Mouse (Mus musculus) liver, embryonic 16.5 days (tissue): ENCODE measurements around the gene Clec2i. TPM values are rescaled to one million over a fixed set of nuclear protein-coding genes. Genes with fewer than 3 reads are reported as not detected.
"Not testable (repeated sequence)": the region's sequence is repeated elsewhere in the genome, so short reads cannot be mapped to it uniquely, and the experiment has no call there.

Experiments
- ATAC-seq: fragments of 200-750 bp; cut with Nextera tagmentation; 2 replicates; pipeline ENCODE4 v1.8.0; 2017; ENCODE audit warnings: low read depth, mild to moderate bottlenecking, moderate number of reproducible peaks, moderate library complexity
- H3K27ac ChIP-seq: fragments of 300-500 bp; sonication (generic); 2 replicates; pipeline ENCODE4 v1.5.1; 2014; ENCODE audit warnings: mild to moderate bottlenecking, low read length
- H3K27me3 ChIP-seq: fragments of 300-500 bp; sonication (generic); 2 replicates; pipeline ENCODE4 v1.6.1; 2014; ENCODE audit warnings: low read depth, low read length, mixed read lengths; ENCODE audit not compliant: control insufficient read depth, insufficient read depth
- H3K36me3 ChIP-seq: fragments of 300-500 bp; sonication (generic); 2 replicates; pipeline ENCODE4 v1.6.1; 2014; ENCODE audit warnings: mild to moderate bottlenecking; ENCODE audit not compliant: control insufficient read depth, insufficient read depth
- H3K4me1 ChIP-seq: fragments of 300-500 bp; sonication (generic); 2 replicates; pipeline ENCODE4 v1.6.1; 2014; ENCODE audit warnings: low read depth, low read length, mixed read lengths; ENCODE audit not compliant: control insufficient read depth
- H3K4me2 ChIP-seq: fragments of 300-500 bp; sonication (generic); 2 replicates; pipeline ENCODE4 v1.6.1; 2014; ENCODE audit warnings: low read depth, low read length, mixed read lengths
- H3K4me3 ChIP-seq: fragments of 300-500 bp; sonication (generic); 2 replicates; pipeline ENCODE4 v1.5.1; 2014; ENCODE audit warnings: low read depth, mild to moderate bottlenecking, low read length
- H3K9ac ChIP-seq: fragments of 300-500 bp; sonication (generic); 2 replicates; pipeline ENCODE4 v1.6.1; 2014; ENCODE audit warnings: low read depth, low read length
- H3K9me3 ChIP-seq: fragments of 300-500 bp; sonication (generic); replicated peaks from 2 replicates; pipeline ENCODE4 v1.6.1; 2016; ENCODE audit warnings: low read length; ENCODE audit not compliant: control insufficient read depth
- WGBS: fragments of 180-500 bp; shearing (Covaris S2); extraction: QIAGEN DNeasy Blood & Tissue Kit; methylation state at CpG from one replicate; pipeline ENCODE4 v1.1.7; 2014; ENCODE audit not compliant: insufficient replicate concordance; 5-methylcytosine and 5-hydroxymethylcytosine counted together
- polyA plus RNA-seq: library from polyadenylated mRNA; unstranded; fragments of >200 nt; fragmentation: Nextera tagmentation; extraction: Ambion mirVana; gene quantifications from 2 replicates; pipeline ENCODE4 v1.2.1, GENCODE M21; 2015

The Clec2i gene
- polyA plus RNA-seq, 1 experiment from 2014 or later = 0.21 TPM

DNA sequence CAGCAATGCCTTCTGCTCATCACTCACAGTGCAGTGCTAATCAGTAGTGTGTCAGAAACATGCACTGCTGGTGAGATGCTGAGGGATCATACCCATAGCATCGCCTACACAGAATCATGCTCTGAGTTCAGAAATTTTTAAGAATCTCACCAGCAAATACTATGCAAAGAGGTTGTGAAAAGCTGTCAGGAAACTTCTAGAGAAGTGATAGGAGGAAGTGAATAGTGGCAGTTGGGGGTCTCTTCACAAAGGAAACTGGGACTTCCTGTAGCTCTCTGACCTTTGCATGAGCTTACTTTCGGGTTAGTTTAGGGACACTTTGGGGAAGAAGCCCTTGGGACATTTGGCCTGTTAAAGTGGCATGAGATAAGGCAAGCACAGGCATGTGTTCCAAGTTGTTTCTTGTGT is 3.6 kb downstream of the Clec2i start, which contains the start of gene BC035044:
Gene BC035044, minus strand, starts transcription at position 179 of the 408 bp plus-strand sequence.
- Histone ChIP-seq H3K9ac (no peak within 1 kb of the TSS), H3K36me3 (no peaks in the 10 kb centered on the region), H3K27ac (peak within 1 kb of the TSS; percentile 37), H3K4me1 (no peaks in the 10 kb centered on the region), H3K4me3 (peak within 1 kb of the TSS; percentile 33), H3K27me3 (no peaks in the 10 kb centered on the region), H3K4me2 (no peak within 1 kb of the TSS), H3K9me3 (no peaks in the 10 kb centered on the region)
- 26% methylated on average over 2 of the region's 2 CpGs for WGBS
- 0 out of 2 replicates have a peak, but pooled peaks have one; percentile 16 for ATAC-seq

DNA sequence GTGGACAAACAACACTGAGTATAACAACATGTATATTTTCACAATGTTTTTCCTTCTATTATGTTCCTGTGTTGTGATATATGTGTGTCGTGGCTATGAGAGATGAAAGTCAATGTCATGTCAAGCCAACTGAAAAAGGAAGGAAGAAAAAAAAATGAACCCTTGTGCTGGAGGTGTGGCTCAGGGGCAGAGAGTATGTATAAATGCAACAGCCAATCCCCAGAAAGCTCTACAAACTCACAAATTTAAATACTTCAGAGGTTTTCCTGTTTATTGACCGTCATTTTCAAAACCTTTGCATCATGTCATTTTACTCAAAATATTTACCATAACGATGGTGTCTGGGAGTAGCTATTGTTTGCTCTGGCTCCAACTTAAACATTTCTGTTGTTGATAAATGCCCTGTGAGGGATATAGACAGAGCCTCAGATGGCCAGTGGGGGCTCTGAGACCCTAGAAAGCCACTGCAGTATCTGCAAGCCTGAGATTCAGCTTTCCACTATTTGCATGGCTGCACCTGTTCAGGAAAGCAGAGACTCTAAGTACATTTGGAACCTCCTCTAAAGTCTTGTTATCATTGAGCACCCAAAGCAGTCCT is 8.1 kb downstream of the Clec2i start:
- H3K36me3 ChIP-seq = no peaks in the 10 kb centered on the region
- H3K9ac ChIP-seq = no peak overlapping the region
- 51% methylated on average over 3 of the region's 3 CpGs for WGBS
- no peaks in the 10 kb centered on the region for H3K9me3 ChIP-seq
- no peak overlapping the region for H3K4me2 ChIP-seq
- H3K27me3 ChIP-seq = no peaks in the 10 kb centered on the region
- no peak overlapping the region for H3K4me3 ChIP-seq
- ATAC-seq = no peak
- H3K27ac ChIP-seq = no peak overlapping the region
- no peaks in the 10 kb centered on the region for H3K4me1 ChIP-seq

DNA sequence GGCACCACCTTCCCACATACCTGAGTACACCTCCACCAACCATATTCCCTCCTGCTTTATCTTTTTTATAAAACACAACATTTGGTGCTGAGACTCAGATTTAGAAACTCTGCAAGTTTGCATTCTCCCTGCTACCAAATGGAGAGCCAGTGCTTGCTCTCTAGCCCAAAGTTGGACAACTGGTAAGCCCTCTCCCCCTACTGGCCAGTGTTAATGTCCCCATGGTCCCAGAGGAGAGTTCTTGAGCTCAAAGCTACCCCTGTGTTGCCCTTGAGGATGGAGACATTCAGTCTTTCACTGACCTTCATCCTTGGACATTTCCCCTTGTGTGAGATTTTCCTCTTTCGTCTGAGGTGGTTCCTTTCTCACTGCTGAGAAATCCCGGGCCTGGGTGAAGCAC is 12.7 kb downstream of the Clec2i start:
- no peak for ATAC-seq
- 48% methylated on average over 2 of the region's 2 CpGs for WGBS
- Histone ChIP-seq H3K9me3 (no peaks in the 10 kb centered on the region), H3K27me3 (no peaks in the 10 kb centered on the region), H3K36me3 (no peaks in the 10 kb centered on the region), H3K27ac (no peak overlapping the region), H3K9ac (no peak overlapping the region), H3K4me2 (no peak overlapping the region), H3K4me3 (no peak overlapping the region), H3K4me1 (no peaks in the 10 kb centered on the region)

DNA sequence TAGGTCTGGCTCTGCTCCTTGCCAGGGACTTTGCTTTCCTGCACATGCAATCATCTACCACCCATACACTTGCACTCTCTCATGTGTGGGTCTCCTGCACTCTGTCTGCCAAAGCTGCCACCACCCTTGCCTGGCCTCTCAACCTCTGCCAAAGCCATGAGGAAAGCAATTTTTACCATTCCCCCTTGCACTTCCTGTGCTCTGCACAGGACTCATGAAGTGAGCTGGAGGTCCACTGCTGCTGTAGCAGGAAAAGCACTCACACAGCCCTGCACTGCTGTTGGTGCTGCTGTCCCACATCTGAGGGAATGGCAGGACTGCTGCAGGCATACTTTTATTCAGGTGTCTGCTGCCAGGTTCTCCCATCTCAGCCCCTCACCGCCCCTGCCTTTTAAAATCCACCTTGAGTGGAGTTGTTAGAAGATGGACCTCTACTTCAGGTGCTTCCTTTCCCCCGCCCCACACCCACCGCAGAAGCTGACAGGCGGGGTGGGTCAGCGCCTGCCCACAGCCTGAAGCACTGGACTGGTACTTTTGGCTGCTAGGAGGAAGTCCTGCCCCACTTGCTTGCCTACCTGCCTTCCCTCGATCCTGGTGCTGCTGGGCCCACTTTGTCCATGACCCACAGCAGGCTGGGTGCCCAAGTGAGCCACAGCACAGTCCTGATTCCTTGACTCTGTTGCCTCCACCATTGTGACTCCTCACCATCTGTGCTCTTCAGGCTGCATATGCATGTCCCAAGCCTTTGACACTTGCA is 13.6 kb downstream of the Clec2i start:
- not testable (repeated sequence) for H3K4me2 ChIP-seq, ATAC-seq, H3K27me3 ChIP-seq, H3K4me1 ChIP-seq, H3K4me3 ChIP-seq, H3K36me3 ChIP-seq, H3K9me3 ChIP-seq, H3K27ac ChIP-seq, H3K9ac ChIP-seq
- WGBS = 50% methylated on average over 6 of the region's 6 CpGs

DNA sequence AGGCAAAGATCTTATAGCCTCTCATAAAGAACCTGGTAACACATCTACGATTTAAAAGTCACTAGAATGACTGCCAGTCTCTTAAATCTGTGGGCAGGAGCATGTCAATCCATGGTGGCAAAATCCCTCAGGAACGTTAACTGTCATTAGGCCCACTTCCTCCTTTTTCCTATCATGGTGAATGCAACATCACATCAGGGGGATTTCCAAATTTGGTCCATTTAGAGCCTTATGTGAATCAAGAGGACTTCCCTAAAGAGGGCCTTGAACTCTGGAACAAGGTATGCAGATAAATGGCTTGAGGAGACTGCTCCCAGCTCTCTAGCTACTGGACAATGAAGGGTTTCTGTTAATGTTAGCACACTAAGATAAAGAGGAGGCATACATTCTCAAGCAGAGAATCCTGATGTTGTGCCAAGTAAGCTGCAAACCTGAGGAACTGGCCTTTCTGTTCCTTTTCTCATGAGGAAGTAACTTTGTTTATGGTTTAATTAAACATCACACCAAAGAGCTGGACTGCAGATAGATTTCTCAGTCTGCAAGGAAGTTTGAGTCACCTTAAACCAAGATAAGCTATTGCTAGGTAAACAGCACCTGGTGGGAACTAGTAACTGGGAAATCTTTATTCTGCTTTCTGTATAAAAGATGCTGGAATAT is 26.3 kb downstream of the Clec2i start:
- no peaks in the 10 kb centered on the region for H3K9me3 ChIP-seq
- H3K27me3 ChIP-seq = no peaks in the 10 kb centered on the region
- ATAC-seq = no peak
- H3K36me3 ChIP-seq = no peaks in the 10 kb centered on the region
- 46% methylated on average over 2 of the region's 2 CpGs for WGBS
- H3K4me1 ChIP-seq = no peaks in the 10 kb centered on the region
- no peak overlapping the region for H3K4me2 ChIP-seq
- no peak overlapping the region for H3K9ac ChIP-seq
- H3K4me3 ChIP-seq = no peak overlapping the region
- H3K27ac ChIP-seq = no peak overlapping the region

DNA sequence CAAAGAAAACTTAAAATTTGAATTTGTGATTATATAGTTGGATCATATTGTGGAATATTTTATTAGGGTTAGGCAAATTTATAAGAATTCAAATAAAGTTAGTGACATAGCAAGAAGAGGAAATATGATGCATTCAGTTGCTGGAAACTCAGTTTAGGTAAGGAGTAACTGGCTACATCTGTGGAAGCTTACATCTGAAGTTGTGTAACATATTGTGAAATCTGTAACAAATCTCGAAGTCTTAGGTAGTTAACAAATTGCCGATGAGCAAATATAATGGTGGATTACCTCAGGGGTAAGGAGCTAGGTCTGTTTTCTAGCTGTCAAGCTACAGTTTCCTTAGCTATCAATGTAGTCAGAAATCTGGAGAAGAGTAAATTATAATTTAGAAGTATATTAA is 29.9 kb downstream of the Clec2i start:
- no peak for ATAC-seq
- no peak overlapping the region for H3K27ac ChIP-seq
- no peaks in the 10 kb centered on the region for H3K36me3 ChIP-seq
- H3K9ac ChIP-seq = no peak overlapping the region
- H3K4me2 ChIP-seq = no peak overlapping the region
- H3K27me3 ChIP-seq = no peaks in the 10 kb centered on the region
- H3K4me1 ChIP-seq = no peaks in the 10 kb centered on the region
- H3K4me3 ChIP-seq = no peak overlapping the region
- 60% methylated on average over 2 of the region's 2 CpGs for WGBS
- H3K9me3 ChIP-seq = no peaks in the 10 kb centered on the region

DNA sequence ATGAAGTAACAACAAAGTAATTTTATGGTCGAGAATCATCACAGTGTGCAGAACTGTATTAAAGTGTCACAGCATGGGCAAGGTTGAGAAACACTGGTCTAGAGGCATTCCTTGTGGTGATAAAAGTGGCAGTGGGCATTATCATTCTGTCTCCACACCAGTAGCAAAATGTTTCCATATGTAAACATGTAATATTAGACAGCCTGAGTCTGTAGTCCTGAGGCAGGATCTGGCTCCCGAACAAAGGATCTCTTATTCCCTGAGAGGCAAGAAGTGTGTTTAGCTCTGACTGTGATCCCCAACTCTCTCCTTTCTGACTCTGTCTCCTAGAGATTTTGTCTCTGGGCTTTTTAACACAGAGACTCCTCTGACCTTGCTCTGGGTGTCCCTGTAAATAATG is 45.7 kb downstream of the Clec2i start:
- Histone ChIP-seq H3K27ac (no peak overlapping the region), H3K4me2 (no peak overlapping the region), H3K9me3 (no peaks in the 10 kb centered on the region), H3K27me3 (no peaks in the 10 kb centered on the region), H3K4me3 (no peak overlapping the region), H3K9ac (no peak overlapping the region), H3K36me3 (no peaks in the 10 kb centered on the region), H3K4me1 (no peaks in the 10 kb centered on the region)
- no peak for ATAC-seq
- 63% methylated on average over 2 of the region's 2 CpGs for WGBS

GRCm38 (mm10) chr6:128934081-128934480 is 46.7 kb downstream of the Clec2i start, which contains the start of gene Clec2g:
Gene Clec2g (plus strand): TSS chr6:128934381.
- 84% methylated on average over 4 of the region's 4 CpGs for WGBS
- not testable (repeated sequence) for H3K27me3 ChIP-seq, H3K27ac ChIP-seq, H3K4me3 ChIP-seq, ATAC-seq, H3K4me2 ChIP-seq, H3K4me1 ChIP-seq, H3K9ac ChIP-seq, H3K9me3 ChIP-seq, H3K36me3 ChIP-seq
